10 mouse cellular contexts compared by ENCODE assay signal in genomic region chr13:74363859-74364235, GRCm38 (mm10). TPM values are rescaled to one million over a fixed set of nuclear protein-coding genes. Genes with fewer than 3 reads are reported as not detected.
DNase-seq lines count a peak whose midpoint lies in the region; ATAC-seq lines count a peak whose summit lies in the region.
"Had no signal": no experiment of that assay in that cellular context is flagged by ENCODE, and none has a peak within 500 bp of the region (broad histone marks: within the 10 kb centered on the region; RNA-seq: fewer than 3 reads in every experiment).

Gene Lrrc14b, minus strand, starts transcription at chr13:74364005.

- no peak within 1 kb of the TSS for H3K9ac ChIP-seq in intestine, embryonic 16.5 days (ENCODE audit: low read depth, low read length)
- no peak within 1 kb of the TSS for H3K9ac ChIP-seq in hindbrain, embryonic 11.5 days (ENCODE audit: low read depth, low read length)
- H3K9ac ChIP-seq: embryonic facial prominence, embryonic 12.5 days had no signal

- 72% methylated on average over 8 of the region's 8 CpGs for WGBS in intestine, embryonic 16.5 days
- WGBS in hindbrain, embryonic 11.5 days = 90% methylated on average over 8 of the region's 8 CpGs

- intact Hi-C loops in left cerebral cortex, postnatal 25 days (cut with DNase I) = no loop called here

- H3K4me1 ChIP-seq in intestine, embryonic 16.5 days (ENCODE audit: control insufficient read depth, insufficient read depth, low read length) = no peaks in the 10 kb centered on the region
- no peaks in the 10 kb centered on the region for H3K4me1 ChIP-seq in hindbrain, embryonic 11.5 days (replicated peaks; ENCODE audit: control insufficient read depth, insufficient read depth, low read length)
- H3K4me1 ChIP-seq: embryonic facial prominence, embryonic 12.5 days; midbrain, embryonic 10.5 days had no signal

- H3K27me3 ChIP-seq in intestine, embryonic 16.5 days (replicated peaks; ENCODE audit: control insufficient read depth, insufficient read depth, low read length) = no peaks in the 10 kb centered on the region
- no peaks in the 10 kb centered on the region for H3K27me3 ChIP-seq in hindbrain, embryonic 11.5 days (ENCODE audit: control insufficient read depth, insufficient read depth, low read length)
- H3K27me3 ChIP-seq: embryonic facial prominence, embryonic 12.5 days had no signal

- H3K27ac ChIP-seq in intestine, embryonic 16.5 days (ENCODE audit: low read length) = no peak within 1 kb of the TSS
- H3K27ac ChIP-seq in hindbrain, embryonic 11.5 days (ENCODE audit: low read depth, low read length) = no peak within 1 kb of the TSS
- H3K27ac ChIP-seq: embryonic facial prominence, embryonic 12.5 days; midbrain, embryonic 10.5 days had no signal

- H3K4me2 ChIP-seq in intestine, embryonic 16.5 days (ENCODE audit: low read depth, low read length) = no peak within 1 kb of the TSS
- H3K4me2 ChIP-seq in hindbrain, embryonic 11.5 days (replicated peaks; ENCODE audit: low read depth, low read length) = no peak within 1 kb of the TSS
- H3K4me2 ChIP-seq: embryonic facial prominence, embryonic 12.5 days had no signal

- H3K9me3 ChIP-seq in intestine, embryonic 16.5 days (ENCODE audit: control insufficient read depth, low read length) = no peaks in the 10 kb centered on the region
- no peaks in the 10 kb centered on the region for H3K9me3 ChIP-seq in hindbrain, embryonic 11.5 days (ENCODE audit: control insufficient read depth, low read length)
- H3K9me3 ChIP-seq: embryonic facial prominence, embryonic 12.5 days; midbrain, embryonic 10.5 days had no signal

- H3K4me3 ChIP-seq in intestine, embryonic 16.5 days (ENCODE audit: low read length) = no peak within 1 kb of the TSS
- no peak within 1 kb of the TSS for H3K4me3 ChIP-seq in hindbrain, embryonic 11.5 days (ENCODE audit: low read depth, low read length)
- H3K4me3 ChIP-seq: embryonic facial prominence, embryonic 12.5 days; midbrain, embryonic 10.5 days had no signal

- no peak for DNase-seq in frontal cortex, postnatal 14 days (ENCODE audit: low spot score in 2 of 2)
- peak; percentile 9 for DNase-seq in adrenal gland, postnatal 25 days
- DNase-seq in kidney, postnatal 4 days = peak; percentile 5
- no peak for DNase-seq in left cerebral cortex, postnatal 25 days (ENCODE audit: low spot score in 2 of 2)
- DNase-seq in hindbrain, embryonic 11.5 days (ENCODE audit: low spot score) = no peak

- H3K36me3 ChIP-seq in intestine, embryonic 16.5 days (ENCODE audit: control insufficient read depth, insufficient read depth, low read length) = peaks cover 14% of the 10 kb centered on the region; the same call in 1 of the 2 replicates
- peaks cover 10% of the 10 kb centered on the region; the same call in 1 of the 2 replicates for H3K36me3 ChIP-seq in hindbrain, embryonic 11.5 days (ENCODE audit: control insufficient read depth, insufficient read depth, low read length)

- ATAC-seq in frontal cortex, adult (ENCODE audit: low TSS enrichment) = peak; percentile 47
- peak; percentile 29 for ATAC-seq in granulocyte monocyte progenitor cell, adult 5-6 weeks (replicated peaks; ENCODE audit: poor library complexity, severe bottlenecking)
- no peak for ATAC-seq in intestine, embryonic 16.5 days
- no peak for ATAC-seq in hindbrain, embryonic 11.5 days (ENCODE audit: low FRiP score)

RNA-seq across cellular contexts. Expression of gene Lrrc14b, which starts in this region (rescaled TPM):
- 0.24 and 0.43 TPM in 2 replicates for total RNA-seq in adrenal gland, postnatal 25 days (2021)
- total RNA-seq in granulocyte monocyte progenitor cell, adult 5-6 weeks (2014; fragmentation: Nextera tagmentation) = not detected in 2 replicates
- total RNA-seq in granulocyte monocyte progenitor cell, adult 5-6 weeks (2017) = not detected in 2 replicates
- not detected in 2 replicates for polyA plus RNA-seq in intestine, embryonic 16.5 days (2015; fragmentation: Nextera tagmentation; extraction: Ambion mirVana)
- total RNA-seq in left cerebral cortex, postnatal 25 days (2021) = under 1 TPM in 1 of 2 experiments, not detected in 1; 0.16 TPM
- not detected in 2 replicates for polyA plus RNA-seq in hindbrain, embryonic 11.5 days (2014; fragmentation: Nextera tagmentation; extraction: Ambion mirVana)
- polyA plus RNA-seq: embryonic facial prominence, embryonic 12.5 days; midbrain, embryonic 10.5 days had no signal

Comparison
In these comparisons a context has a peak if more than half of its experiments do, and no peak if none do; other contexts are left out.
1. Peak in DNase-seq in adrenal gland, postnatal 25 days; RNA of the gene not detected or under 1 TPM.
2. Peak in ATAC-seq in granulocyte monocyte progenitor cell, adult 5-6 weeks; RNA of the gene not detected or under 1 TPM.
3. DNase-seq: peak in kidney, postnatal 4 days (2 of 2); none in frontal cortex, postnatal 14 days (0 of 2), left cerebral cortex, postnatal 25 days (0 of 2) and hindbrain, embryonic 11.5 days (single experiment).